Comparison of ENCODE assay signal across 16 mouse cellular contexts in genomic region chr2:74795531-74795930, GRCm38 (mm10). TPM values are rescaled to one million over a fixed set of nuclear protein-coding genes. Genes with fewer than 3 reads are reported as not detected.
A peak's percentile ranks its signal among the peaks of the same experiment; 100 is the strongest.
DNase-seq lines count a peak whose midpoint lies in the region; ATAC-seq and TF ChIP-seq lines count a peak whose summit lies in the region.
"Had no signal": no experiment of that assay in that cellular context is flagged by ENCODE, and none has a peak within 500 bp of the region (broad histone marks: within the 10 kb centered on the region; RNA-seq: fewer than 3 reads in every experiment).

No protein-coding gene starts in this region.

- TF ChIP-seq CTCF in gastrocnemius, adult 2 months (IDR thresholded peaks at IDR 0.05) = no peak

- no peak for ATAC-seq in CD4-positive, CD25-positive, alpha-beta regulatory T cell, adult 4 months
- ATAC-seq: midbrain, embryonic 13.5 days had no signal

- peak; percentile 6 to 11 for DNase-seq in cerebellum, postnatal 10 days
- no peak for DNase-seq in cerebellum, postnatal 14 days
- peak; percentile 8 for DNase-seq in left cerebral cortex, postnatal 4 days
- DNase-seq in left cerebral cortex, adult 11 months (ENCODE audit: low spot score) = no peak
- peak; percentile 17 for DNase-seq in gastrocnemius, adult 2 months
- peak; percentile 25 for DNase-seq in heart, postnatal 4 days
- no peak for DNase-seq in cerebellum, adult 11 months
- DNase-seq: lung, postnatal 10 days had no signal

- H3K4me3 ChIP-seq in gastrocnemius, adult 2 months = peak overlapping the region; percentile 37
- H3K4me3 ChIP-seq: erythroblast, embryonic 14.5 days; layer of hippocampus, adult 2 months; midbrain, embryonic 13.5 days; stomach, embryonic 15.5 days had no signal

- intact Hi-C loops in left cerebral cortex, postnatal 4 days (cut with DNase I) = no loop called here
- intact Hi-C loops in gastrocnemius, adult 2 months (cut with DNase I) = no loop called here

- no peak overlapping the region for H3K27ac ChIP-seq in gastrocnemius, adult 2 months
- H3K27ac ChIP-seq: layer of hippocampus, adult 2 months; midbrain, embryonic 13.5 days; stomach, embryonic 15.5 days had no signal

RNA-seq across cellular contexts. Expression of gene Mtx2, which starts 30.1 kb away (rescaled TPM):
- total RNA-seq in left cerebral cortex, postnatal 4 days (2021) = 10 to 100 TPM; 67.5 to 68.4 TPM
- total RNA-seq in gastrocnemius, adult 2 months (2021) = 10 to 100 TPM; 24.4 to 46.4 TPM
- total RNA-seq in heart, postnatal 4 days (2021) = 100 to 1,000 TPM; 133 to 148 TPM
- 10 to 100 TPM; 12.1 to 16.8 TPM for polyA plus RNA-seq in CD4-positive, CD25-positive, alpha-beta regulatory T cell, adult 4 months (2017; shearing (Covaris generic))

RNA-seq across cellular contexts. Expression of gene Hoxd1, which starts 32.8 kb away (rescaled TPM):
- total RNA-seq in left cerebral cortex, postnatal 4 days (2021) = not detected
- not detected for total RNA-seq in gastrocnemius, adult 2 months (2021)
- not detected for total RNA-seq in heart, postnatal 4 days (2021)
- not detected for polyA plus RNA-seq in CD4-positive, CD25-positive, alpha-beta regulatory T cell, adult 4 months (2017; shearing (Covaris generic))
- total RNA-seq: common myeloid progenitor, adult 5-6 weeks; hematopoietic stem cell, adult 5-6 weeks had no signal
- polyA plus RNA-seq: erythroblast, embryonic 14.5 days; intestine, embryonic 14.5 days had no signal

Comparison
In these comparisons a context has a peak if more than half of its experiments do, and no peak if none do; other contexts are left out.
1. DNase-seq: peak in cerebellum, postnatal 10 days (2 of 2), left cerebral cortex, postnatal 4 days (single experiment), gastrocnemius, adult 2 months (single experiment) and heart, postnatal 4 days (single experiment); none in cerebellum, postnatal 14 days (0 of 2), left cerebral cortex, adult 11 months (single experiment) and cerebellum, adult 11 months (single experiment).